Mouse (Mus musculus): Measurements from ENCODE around the gene Thap3.

DNA sequence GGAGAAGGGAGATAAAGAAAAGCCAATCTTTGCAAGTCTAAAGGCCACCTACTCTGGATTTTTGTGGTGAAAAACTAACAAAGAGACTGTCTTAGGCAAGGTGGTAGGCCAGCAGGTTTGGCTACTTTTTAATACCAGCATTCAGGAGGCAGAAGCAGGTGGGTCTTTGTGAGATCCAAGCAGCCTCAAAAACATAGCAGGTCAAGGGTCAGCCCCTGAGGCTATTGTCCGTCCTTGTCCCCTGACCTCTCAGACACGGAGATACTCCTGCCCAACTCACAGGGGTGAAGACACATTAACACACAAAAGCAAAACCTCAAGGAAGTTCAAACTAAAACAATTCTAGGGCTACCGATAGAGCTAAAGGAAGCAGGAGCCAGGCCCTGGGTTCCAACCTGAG, 18.0 kb upstream of the Thap3 start:
- TF ChIP-seq ELF1 (IDR thresholded peaks at IDR 0.05; ENCODE audit: low read depth, low read length) (no peak), MEF2A (IDR thresholded peaks at IDR 0.05; ENCODE audit: borderline replicate concordance, low read depth, low read length) (no peak), POLR2A (IDR thresholded peaks at IDR 0.05; ENCODE audit: low read depth, low read length) (no peak), ZKSCAN1 (IDR thresholded peaks at IDR 0.05; ENCODE audit: borderline replicate concordance, low read depth, low read length) (no peak), EP300 (IDR thresholded peaks at IDR 0.05; ENCODE audit: low read length) (no peak), CTCF (conservative IDR thresholded peaks at IDR 0.05 in 1 of 2, IDR thresholded peaks at IDR 0.05 in 1 of 2; ENCODE audit: low read depth in 2 of 2, low read length in 2 of 2) (no peak), NELFE (IDR thresholded peaks at IDR 0.05; ENCODE audit: low read depth, low read length) (no peak), POLR2AphosphoS2 (IDR thresholded peaks at IDR 0.05; ENCODE audit: low read depth, low read length) (no peak)

Measured in CH12.LX (cell line).